Mouse (Mus musculus): Measurements from ENCODE around the gene Hoxa10.

Gene Hoxa10

DNA sequence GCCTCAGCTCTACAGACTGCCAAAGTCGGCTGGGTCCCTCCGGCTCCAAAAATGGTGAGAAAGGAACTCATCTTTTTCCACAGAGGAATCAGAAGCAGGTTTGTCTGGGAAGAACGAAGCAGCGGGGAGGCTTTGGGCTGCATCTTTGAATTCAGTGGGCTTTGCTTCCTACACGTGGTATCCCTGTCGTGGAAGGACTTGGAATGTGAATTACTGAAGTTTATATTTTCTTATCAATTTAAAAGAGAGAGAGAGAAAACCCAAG is 22.6 kb upstream of the Hoxa10 start:
- no peak for DNase-seq (ENCODE audit: low read depth, low spot score)

DNA sequence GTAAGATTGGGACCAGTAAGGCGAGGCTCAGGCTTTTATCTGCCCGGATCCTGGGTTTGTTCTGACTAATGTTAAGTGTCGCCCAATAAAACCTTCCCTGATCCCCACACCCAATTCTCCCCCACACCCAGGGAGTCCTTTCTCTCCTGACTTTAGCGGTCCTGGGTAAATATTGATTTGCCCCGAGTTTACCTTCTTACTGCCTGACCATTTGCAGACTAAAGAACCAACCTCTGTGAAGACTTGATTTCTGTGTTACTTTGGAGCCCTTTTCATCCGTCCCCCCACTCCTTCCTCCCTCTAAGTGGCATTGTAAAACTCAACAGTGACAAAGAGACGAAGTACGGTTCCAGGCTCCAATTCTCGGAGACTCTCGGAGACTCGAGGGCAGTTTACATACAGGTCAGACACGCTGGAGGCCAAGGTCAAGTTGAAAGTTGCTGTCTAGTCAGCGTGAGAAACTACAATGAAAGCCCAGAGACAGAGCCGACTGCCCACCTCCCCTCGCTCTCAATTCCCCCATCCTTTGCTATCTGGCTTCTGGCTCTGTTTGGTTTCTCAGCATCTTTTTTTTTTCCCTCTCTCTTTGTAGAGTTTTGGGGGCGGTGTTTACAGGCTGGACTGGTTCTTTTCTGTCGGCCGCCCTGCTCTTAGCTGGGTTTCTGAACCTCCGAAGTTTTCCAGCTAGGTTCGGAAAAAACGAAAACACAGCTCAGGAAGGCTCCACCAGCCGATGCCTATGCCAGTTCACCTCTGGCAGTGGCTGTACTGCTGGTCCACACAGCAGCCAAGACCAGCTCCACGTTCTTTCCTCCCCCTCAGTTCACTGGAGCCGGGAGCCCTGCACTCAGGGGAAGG is 22.0 kb upstream of the Hoxa10 start:
- DNase-seq (ENCODE audit: low read depth, low spot score): no peak

DNA sequence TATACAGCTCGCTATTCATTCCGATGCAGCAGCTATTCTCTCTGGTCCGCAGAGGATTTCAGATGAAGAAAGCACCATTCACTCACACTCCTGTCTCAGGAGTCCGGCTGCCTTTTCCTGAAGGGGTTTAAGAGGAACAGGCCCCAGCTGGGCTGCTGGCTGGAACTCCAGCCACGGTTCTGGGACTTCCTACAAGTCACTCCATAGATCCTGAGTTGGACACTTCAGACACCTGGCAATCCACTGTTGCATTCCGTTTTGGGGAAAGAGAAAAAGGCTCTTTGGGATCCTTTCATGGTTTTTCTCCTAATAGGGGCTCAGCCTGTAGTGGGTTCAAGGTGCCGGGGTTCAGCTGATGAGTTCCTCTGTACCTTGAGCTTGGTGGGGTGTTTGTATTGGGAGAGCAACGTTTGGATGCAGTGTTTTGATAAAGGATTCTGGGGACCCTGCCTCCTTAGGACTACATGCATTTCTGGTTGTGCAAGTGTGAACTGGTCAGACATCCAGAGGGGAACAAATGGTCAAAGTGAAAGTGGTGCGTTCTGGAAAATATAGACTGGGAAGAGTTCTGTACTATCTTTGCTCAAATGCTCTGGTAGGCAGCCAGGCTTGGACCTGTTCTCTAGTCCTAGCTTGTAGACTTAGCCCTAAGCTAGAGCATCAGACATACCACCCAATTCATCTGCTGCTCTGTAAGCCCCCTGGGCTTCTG is 21.3 kb upstream of the Hoxa10 start:
- DNase-seq (ENCODE audit: low read depth, low spot score): no peak

DNA sequence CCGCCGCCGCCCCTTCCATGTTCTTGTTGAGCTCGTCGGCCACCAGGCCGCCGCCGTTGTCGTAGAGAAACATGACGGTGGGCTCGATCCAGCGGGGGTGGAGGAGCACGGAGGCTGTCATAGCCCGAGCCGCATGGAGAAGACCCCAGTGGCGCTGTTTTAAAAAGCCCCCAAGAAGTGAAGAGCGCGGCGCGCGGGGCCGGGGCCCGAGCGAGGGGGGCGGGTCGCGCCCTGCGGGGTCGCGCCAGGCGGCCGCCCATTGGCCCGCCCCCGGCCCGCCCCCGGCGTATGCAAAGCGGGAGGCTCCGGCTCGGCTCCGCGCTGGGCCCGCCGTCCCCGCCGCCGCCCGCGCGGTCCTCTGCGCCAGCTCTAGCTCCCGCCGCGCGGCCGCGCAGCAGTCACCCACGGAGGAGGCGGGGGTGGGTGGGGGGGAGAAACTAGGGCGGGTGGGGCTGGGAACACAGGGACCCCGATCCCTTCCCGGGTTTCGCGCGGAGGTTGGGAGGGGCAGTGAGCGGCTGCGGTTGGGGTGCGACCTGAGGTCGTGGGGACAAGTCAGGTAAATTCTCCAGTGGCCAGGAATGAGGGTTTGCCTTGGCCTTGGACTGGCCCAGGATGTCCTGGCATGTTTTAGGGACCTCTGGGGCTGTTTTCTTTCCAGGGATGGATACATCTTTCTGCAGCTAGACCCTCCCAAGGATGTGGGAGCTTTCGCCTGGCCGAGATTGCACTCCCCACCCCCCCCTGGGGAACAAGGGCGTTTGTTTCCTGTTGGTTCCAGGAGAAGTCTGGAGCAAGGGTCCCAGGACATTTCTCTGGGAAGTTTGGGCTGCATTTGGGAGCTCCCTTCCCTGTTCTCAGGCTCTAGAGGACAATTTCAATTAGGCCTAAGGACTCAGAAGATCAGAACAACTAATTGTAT is 20.3 kb upstream of the Hoxa10 start, which contains the start of gene Hoxa13:
Hoxa13 (minus strand) TSS at position 227 of the 922 bp plus-strand sequence.
- DNase-seq (ENCODE audit: low read depth, low spot score): no peak

DNA sequence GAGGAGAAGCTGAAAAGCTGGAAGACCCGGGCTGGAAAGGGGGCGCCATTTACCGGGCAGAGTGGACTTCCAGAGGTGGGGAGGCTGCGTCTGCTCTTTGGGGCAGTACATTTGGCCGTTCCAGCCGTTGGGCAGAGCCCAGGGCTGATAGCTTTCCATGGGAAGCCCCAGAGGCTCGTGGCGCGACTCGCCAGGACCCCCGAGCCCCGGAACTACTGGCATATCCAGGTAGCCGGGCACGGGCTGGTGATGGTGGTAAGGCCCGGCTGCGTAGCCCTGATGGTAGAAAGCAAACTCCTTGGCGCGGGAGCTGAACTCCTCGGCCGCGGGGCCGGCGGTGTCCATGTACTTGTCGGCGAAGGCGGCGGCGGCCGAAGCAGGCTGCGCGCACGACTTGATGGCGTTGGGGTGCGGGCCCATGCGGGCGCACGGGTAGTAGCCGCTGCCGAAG is 19.2 kb upstream of the Hoxa10 start:
- no peak for DNase-seq (ENCODE audit: low read depth, low spot score)

DNA sequence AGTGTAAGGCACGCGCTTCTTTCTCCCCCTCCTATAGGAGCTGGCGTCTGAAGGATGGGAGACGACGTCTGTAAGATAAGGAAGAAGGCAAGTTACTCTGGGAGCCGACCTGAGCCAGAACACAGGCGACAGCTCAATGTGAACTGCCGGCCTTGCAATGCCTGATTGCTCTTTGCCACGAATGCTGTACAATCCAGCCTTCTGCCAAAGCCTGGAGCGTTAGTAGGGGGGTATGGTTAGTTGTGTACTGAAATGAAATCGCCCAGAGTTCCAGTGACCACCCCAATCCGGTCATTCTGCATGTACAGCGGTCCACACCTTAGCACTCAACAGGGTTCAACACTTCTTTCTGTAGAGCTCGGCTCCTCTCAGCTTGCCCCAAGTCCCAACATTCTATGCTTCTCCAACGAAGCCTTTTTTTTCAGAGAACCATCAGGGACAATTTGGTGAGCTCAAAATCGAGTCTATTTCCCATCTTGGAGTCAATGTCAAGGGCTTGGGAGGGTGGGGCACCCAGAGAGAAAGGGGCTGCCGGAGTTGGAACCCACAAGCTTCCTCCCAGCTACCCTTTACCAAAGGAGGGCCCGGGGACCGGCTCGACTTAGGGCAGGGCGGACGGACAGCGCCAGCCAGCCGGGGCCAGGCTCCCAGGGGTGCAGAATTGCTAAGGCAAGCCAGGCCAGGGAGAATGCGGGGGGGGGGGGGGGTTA is 18.6 kb upstream of the Hoxa10 start:
- DNase-seq (ENCODE audit: low read depth, low spot score): no peak

DNA sequence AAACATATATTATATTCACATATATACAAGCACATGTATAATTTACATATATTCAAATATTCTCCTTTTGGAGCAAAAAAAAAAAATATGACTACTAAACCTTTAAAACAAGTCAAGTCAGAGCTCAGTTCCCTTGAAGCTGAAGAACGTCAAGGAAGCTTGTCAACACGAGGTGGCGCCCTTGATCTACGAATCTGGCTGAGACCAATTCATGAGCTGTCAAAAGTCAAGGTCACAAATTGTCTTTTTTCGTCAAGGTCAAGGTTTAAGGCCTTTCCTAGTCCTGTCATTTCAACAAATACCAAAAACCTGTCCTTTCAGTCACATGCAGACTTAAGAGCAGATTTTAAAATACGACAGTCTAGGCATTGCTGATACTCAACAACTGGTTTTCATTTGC is 16.3 kb upstream of the Hoxa10 start:
- peak; percentile 79 for DNase-seq (ENCODE audit: low read depth, low spot score)

DNA sequence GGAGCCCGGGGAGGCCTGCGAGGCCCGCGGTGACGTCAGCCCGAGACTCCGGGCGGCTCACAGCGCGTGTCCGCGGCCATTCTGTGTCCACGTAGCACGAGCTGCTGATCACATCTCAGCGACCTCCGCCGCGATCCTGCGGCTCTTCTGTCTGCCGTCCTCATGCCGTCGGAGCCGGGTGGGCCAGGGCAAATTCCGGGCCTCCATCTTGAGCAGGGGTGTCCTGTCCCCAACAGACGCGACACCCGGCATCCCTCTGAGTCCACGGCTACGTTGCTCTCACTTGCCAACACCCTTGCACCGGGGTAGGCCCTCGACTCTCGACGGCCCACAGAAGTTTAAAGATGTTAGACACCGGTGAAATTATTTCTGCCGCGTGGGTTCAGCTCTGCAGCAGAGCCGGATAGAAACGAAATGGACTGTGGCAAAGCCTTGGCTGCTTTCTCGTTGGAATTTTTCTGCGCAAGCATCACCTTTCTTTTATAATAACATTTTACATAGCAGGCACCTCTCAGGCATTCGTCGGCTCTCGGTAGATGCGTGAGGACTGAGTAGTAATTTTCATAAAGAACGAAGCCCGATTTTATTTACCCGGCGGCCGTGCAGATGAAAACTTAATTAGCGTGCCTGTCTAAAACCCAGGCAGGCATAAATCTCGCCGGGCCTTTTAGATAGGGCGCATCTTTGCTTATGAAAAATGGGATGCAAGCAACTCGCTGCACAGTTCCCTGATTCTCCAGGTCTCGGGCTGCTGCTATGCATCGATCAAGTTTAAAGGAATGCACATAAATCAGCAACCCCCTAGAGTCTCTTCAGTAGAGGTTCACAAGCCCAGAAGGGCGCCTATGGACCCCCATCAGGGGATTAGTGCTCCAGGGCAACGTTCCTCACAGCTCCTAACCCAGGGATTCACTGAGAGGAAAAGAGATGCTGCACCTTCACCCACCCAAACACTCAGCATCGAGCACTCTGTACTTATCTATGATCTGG is 13.2 kb upstream of the Hoxa10 start:
- DNase-seq (ENCODE audit: low read depth, low spot score): no peak

DNA sequence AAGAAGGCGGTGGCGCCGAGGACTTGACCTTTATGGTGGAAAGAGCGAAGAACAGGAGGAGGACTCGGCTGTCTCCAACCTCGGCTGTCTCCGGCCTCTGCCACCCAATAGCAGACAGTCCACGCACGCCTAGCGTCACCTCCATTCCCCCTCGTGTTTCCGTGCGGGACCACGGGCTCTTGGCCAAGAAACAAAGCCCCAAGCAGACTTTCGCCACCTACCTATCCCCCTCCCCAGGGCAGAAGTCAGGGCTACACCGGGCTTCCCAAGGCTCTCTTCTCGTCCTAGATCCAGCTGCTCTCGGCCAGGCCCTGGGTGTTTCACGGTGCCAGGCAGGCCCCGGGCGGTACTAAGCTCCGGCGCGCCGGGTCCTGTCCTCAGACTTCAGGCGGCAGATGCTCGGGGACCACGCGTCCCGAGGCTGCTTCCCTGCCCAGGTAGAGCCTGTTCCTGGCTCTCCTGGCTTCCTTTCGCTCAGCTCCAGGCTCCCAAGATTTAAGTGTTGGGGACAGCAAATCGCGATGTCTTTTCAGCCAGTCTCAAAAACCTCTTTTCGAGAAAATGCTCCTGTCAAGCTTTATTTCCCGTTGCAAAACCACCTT is 12.2 kb upstream of the Hoxa10 start:
- no peak for DNase-seq (ENCODE audit: low read depth, low spot score)

DNA sequence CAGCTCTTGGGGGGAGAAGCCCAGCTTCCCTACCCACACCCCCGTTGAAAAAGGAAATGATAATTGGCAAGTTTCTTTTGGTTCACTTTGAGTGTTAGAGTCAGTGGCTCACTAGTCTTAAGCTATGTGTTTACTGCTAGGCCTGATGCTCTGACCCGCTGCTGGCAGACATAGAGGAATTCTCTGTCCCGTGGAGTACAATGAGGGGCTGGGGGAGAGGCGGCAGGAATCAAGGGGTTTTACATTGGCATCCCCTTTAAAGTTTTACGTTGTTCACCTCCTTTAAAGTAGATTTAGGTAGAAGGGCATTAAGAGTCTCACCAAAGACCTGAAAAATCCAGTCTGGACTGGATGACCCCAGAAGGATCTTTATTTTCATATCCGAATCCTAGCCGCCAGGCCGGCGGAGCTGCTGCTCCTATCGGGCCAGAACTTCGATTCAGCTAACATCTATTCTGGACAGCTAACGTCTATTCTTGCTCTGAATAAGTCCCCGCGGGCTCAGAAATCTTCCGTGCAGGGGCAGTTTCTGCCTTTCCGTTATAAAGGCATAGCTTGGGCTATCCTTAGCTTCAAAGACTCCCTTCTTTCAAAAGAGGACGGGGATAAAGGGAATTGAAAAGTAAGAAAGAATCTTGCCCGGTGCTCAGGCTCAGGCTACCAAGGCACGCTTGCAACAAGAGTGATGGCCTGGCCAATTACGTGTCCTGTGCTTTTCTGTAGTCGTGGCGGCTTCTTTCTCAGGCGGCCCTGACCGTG is 11.5 kb upstream of the Hoxa10 start:
- DNase-seq (ENCODE audit: low read depth, low spot score): no peak

DNA sequence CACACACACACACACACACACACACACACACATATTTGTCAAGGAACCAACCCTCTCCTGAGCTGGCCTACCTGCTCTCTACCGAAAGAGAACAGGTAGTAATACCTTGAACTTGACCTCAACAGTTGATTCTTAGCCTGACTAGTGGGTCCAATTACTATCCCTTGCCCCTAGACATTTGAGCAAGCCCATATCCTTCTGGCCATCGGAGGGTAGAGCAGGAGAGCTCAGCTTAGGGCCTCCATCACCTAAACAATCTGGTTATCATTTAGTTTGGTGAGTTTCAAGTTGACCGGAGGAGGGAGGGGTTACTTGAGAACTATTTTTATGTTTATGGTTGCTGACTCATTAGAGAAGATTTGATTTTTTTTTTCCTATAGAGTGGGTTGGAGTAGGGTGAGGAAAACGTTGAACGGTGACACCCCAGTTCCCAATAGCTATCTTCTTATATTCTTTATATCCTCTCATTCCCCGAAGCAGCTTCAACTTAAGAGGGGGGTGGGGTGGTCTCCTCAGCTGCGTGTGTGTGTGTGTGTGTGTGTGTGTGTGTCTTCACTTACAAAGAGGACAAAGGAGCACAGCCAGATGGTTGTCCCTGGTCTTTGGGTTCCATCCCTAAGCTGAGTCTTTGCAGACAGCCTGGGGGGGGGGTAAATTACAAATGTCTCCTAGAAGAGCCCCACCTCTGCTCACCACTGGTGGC is 10.7 kb upstream of the Hoxa10 start:
- no peak for DNase-seq (ENCODE audit: low read depth, low spot score)

DNA sequence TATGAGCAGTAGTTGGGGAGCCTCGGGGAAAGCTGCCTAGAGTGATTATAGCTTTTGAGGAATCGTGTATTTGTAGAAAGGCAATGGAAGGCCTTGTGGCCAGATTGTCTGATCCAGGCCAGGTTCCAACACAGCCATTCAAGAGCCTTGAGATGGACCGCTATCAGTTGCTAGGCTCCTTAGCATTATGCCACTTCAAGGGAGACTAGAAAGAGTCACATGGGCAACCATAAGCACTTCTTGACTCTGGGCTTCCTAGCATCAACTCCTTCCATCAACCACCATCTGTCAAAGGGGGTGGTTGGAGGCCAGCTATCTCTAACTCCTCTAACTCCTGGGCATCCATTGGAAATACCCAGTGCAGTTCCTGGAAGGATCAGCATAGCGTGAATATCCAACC is 9.2 kb upstream of the Hoxa10 start:
- DNase-seq (ENCODE audit: low read depth, low spot score): no peak

DNA sequence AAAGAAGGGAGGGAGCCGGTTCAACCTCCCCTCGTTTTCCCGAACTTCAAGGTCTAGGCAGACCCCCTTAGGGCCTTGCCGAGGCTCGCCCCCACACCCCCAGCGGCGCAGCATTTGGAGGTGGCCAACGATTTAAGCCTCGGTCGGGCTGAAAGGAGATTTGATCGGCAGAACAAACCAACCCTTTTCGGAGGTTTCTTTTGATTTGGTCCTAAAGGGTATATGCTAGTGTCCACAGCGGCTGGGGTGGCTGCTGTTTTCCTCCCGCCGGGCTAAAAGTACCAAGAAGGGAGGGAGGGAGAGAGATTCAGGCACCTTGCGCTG is 8.7 kb upstream of the Hoxa10 start:
- no peak for DNase-seq (ENCODE audit: low read depth, low spot score)

DNA sequence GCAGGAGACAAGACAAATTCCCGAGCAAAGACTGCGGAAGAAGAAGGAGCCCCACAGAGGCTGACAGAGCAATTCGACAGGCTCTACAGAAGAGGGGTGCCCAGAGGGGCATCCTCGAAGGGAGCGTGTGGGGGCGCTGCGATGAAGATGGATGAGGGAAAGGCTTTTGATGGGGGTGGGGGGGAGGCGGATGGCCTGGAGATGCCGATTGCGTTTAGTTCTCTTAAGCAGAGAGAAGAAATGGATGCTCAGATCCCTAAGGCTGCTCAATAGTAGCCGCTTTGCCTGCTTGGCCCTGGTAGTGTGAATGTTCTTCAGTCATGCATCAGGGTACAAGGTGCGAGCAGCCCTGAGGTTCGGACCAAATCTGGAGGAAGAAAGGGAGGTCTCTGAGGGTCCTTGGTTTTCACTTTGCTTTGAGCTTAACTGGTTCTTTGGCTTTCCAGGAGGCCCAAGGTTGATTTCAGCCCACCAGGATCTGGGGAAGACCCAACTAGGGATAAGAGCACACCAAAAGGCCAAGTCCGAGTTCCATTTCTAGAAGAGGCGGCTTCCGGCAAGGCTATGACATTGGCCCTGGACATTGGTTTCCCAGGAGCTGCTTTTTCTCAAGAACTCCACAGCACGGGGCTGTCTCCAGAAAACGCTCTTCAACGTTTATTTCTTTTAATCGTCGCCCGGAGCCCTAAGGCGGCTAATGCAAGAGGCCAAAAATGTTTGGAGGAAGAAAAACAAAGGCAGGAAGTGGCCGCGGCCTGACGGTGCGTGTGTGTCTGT is 8.2 kb upstream of the Hoxa10 start:
- DNase-seq (ENCODE audit: low read depth, low spot score): no peak

DNA sequence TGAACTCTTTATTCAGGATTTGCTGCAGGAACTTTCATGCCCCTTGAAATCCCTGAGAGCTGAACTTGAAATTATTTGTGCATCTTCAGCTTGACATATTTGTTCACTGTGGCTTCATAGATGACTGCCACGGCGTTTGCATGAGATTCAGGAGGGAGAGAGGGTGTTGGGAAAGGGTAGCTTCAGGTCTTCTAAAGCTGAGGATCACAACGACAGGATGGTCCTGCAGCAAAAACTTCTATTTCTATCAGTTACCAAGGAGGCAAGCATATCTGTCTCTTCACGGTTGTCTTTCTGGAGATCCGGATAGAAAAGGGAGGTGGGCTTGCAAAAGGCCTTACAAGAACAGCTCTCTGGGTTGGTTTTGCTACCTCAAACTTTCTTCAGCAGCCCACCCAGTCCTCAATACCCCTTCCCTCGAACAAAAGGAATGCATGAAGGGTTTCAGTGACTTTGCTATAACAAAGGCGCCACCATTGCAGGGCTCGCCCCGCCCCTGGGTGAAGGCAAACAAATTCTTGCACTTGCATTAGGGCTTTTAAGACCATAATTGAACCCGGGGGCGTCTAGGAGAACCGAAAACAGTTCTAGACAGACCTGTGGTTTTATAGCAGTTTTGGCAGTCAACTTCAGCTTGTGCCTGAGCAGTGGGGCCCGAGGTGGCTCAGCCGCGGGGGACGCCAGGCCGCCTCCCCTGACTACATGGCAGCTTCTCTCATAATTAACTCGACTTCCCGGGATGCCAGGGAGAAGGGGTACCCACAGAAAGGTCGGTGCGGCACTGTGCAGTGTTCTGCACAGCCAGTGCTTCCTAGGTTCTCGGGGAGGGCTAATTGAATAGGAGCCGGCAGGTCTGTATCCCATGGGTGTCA is 7.3 kb upstream of the Hoxa10 start:
- DNase-seq (ENCODE audit: low read depth, low spot score): no peak

DNA sequence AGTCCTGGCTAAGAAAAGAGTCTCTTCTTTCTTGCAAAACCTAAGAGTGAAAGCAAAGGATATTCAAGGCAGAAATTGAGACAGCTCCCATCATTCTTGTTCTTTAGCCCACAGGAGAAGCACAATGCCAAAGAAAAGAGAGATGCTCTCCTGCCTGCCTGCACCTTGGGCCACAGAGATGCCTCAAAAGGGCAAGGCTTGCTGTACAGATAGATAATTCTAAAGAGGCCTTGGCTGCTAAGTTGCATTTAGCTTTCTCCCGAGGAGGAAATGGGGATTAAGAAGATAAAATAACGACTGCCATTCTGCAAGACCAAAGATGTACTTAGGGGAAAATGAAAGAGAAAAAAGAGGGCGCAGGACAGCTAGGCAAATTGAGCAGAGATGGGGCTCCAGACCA is 6.3 kb upstream of the Hoxa10 start:
- no peak for DNase-seq (ENCODE audit: low read depth, low spot score)

DNA sequence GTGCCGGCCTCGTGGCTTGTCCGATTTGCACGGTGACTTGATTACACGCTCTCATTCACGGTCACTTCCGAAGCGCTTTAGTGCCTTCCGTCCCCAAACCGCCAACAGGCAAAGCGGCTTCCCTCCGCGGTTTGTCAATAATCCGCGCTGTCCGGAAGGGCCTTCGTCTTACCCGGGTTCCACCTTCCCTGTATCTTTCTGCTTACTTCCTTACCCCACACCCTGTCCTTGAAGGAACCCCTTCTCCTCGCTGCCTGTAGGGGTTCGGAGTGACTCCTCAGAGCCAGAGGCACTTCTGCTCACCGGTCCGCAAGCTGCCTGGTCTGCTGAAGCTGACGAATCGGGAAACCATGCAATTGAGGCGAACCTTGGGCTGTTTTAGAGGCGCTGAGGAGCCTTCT is 5.7 kb upstream of the Hoxa10 start:
- no peak for DNase-seq (ENCODE audit: low read depth, low spot score)

Data from brain, adult 2 months (tissue).